Mouse (Mus musculus) erythroblast, embryonic 14.5 days (primary cell): ENCODE measurements around the gene Rraga. TPM values are rescaled to one million over a fixed set of nuclear protein-coding genes. Genes with fewer than 3 reads are reported as not detected.
"Not testable (repeated sequence)": the region's sequence is repeated elsewhere in the genome, so short reads cannot be mapped to it uniquely, and the experiment has no call there.

Experiments
- H3K27me3 ChIP-seq: 2 replicates; pipeline ENCODE4 v1.6.1; 2012; ENCODE audit warnings: inconsistent platforms; ENCODE audit not compliant: control insufficient read depth
- H3K36me3 ChIP-seq: 2 replicates; pipeline ENCODE4 v1.6.1; 2012; ENCODE audit warnings: mild to moderate bottlenecking, inconsistent platforms; ENCODE audit not compliant: control insufficient read depth
- H3K4me1 ChIP-seq: 2 replicates; pipeline ENCODE4 v1.6.1; 2012; ENCODE audit warnings: inconsistent platforms; ENCODE audit not compliant: control insufficient read depth
- H3K4me3 ChIP-seq: replicated peaks from 2 replicates; pipeline ENCODE3; 2012; ENCODE audit warnings: moderate library complexity, mild to moderate bottlenecking, inconsistent platforms
- H3K9me3 ChIP-seq: 2 replicates; pipeline ENCODE4 v1.6.1; 2012; ENCODE audit warnings: low read length, inconsistent platforms, mixed read lengths; ENCODE audit not compliant: control insufficient read depth
- GATA1 ChIP-seq: IDR thresholded peaks from 2 replicates; pipeline ENCODE4 v1.6.1; 2012; ENCODE audit warnings: low read length, inconsistent platforms, mixed read lengths
- TAL1 ChIP-seq: IDR thresholded peaks from 3 replicates; pipeline ENCODE4 v1.6.1; 2012; ENCODE audit warnings: low read length, inconsistent platforms, mixed read lengths
- polyA plus RNA-seq: library from polyadenylated mRNA; stranded (reverse); fragments of >175 nt; gene quantifications from 2 replicates; pipeline ENCODE4 v1.2.3, GENCODE M21; 2012

Rraga gene
- polyA plus RNA-seq, 1 experiment: 5.9 TPM

DNA sequence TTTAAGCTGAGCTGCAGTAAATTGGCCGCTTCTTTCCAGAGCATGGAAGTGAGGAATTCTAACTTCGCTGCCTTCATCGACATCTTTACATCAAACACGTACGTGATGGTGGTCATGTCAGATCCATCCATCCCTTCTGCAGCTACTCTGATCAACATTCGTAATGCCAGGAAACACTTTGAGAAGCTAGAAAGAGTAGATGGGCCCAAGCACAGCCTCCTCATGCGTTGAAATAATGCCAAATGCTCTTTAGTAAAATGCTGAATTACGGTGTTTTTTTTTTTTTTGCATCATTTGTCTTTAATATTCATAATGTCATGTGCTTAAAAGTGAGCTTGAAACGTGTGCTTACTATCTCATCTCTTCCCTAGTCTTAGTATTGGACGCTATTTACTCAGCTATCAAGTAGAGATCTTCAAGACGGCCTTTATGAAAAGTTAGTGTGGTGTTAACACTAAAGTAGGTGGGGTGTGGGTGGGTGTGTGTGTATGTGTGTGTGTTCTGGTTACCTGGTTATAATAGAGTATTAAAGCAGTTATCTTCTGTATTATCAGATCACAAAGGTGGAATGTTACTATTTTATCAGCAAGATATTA lies 1.3 kb downstream of the Rraga start:
- TF ChIP-seq GATA1: no peak
- no peak for TF ChIP-seq TAL1
- Histone ChIP-seq H3K36me3 (peaks cover 46% of the 10 kb centered on the region), H3K4me3 (peak overlapping the region; percentile 83), H3K4me1 (peaks cover 32% of the 10 kb centered on the region), H3K27me3 (peaks cover 12% of the 10 kb centered on the region), H3K9me3 (no peaks in the 10 kb centered on the region)

GRCm38 (mm10) chr4:86580056-86580455 lies 4.6 kb downstream of the Rraga start:
- Histone ChIP-seq H3K36me3 (peaks cover 77% of the 10 kb centered on the region), H3K27me3 (no peaks in the 10 kb centered on the region), H3K9me3 (no peaks in the 10 kb centered on the region), H3K4me1 (peaks cover 25% of the 10 kb centered on the region), H3K4me3 (no peak overlapping the region)
- TF ChIP-seq TAL1 (no peak), GATA1 (no peak)

GRCm38 (mm10) chr4:86580591-86580990 lies 5.1 kb downstream of the Rraga start:
- Histone ChIP-seq H3K4me1 (peaks cover 22% of the 10 kb centered on the region), H3K36me3 (peaks cover 82% of the 10 kb centered on the region), H3K4me3 (no peak overlapping the region), H3K9me3 (no peaks in the 10 kb centered on the region), H3K27me3 (no peaks in the 10 kb centered on the region)
- TF ChIP-seq TAL1 (no peak), GATA1 (no peak)

DNA sequence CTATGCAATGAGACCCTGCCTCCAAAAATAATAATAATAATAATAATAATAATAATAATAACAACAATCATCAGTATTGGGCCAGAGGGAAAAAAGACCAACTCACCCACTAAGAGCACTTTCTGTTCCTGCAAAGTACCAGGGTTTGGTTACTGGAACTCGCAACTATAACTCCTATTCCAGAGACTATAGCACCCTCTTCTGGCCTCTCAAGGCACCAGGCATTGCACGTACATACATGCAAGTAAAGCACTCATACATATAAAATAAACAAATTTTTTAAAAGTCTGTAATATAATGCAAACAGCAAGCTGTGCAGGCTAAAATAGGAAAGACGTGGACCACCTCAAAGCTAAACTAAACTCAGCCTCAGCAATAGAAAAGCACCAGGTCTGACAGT lies 12.8 kb downstream of the Rraga start:
- Histone ChIP-seq H3K36me3 (peaks cover 95% of the 10 kb centered on the region), H3K9me3 (no peaks in the 10 kb centered on the region), H3K4me1 (no peaks in the 10 kb centered on the region), H3K4me3 (no peak overlapping the region), H3K27me3 (no peaks in the 10 kb centered on the region)
- TF ChIP-seq GATA1 (no peak), TAL1 (no peak)

DNA sequence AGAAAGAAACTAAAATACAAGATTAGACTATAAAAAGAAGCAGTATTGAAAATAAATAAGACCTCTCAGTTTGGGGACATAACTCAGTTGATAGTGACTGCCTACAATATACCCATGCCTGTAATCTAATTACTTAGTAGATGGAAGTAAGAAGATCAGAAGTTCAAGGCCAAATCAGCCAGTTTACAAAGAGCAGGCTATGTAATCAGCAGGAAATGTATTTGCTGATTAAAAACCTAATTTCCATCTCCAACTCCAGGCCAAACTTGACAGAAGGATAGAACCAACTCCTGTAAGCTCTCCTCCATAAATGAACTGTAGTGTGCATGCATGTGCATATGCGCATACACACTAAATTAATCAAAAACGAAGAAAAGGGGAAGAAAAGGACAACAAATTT lies 15.8 kb downstream of the Rraga start:
- Histone ChIP-seq H3K4me1 (no peaks in the 10 kb centered on the region), H3K9me3 (no peaks in the 10 kb centered on the region), H3K4me3 (no peak overlapping the region), H3K36me3 (peaks cover 95% of the 10 kb centered on the region), H3K27me3 (no peaks in the 10 kb centered on the region)
- TF ChIP-seq TAL1: no peak
- TF ChIP-seq GATA1: no peak

- Histone ChIP-seq H3K36me3 (peaks cover 29% of the 10 kb centered on the region), H3K27me3 (peaks cover 5% of the 10 kb centered on the region; the same call in 1 of the 2 replicates), H3K4me3 (peak within 1 kb of the TSS; percentile 90), H3K4me1 (peaks cover 34% of the 10 kb centered on the region), H3K9me3 (no peaks in the 10 kb centered on the region)
- no peak for TF ChIP-seq GATA1
These were observed 36.2 kb downstream of the Rraga start, which contains the start of gene Haus6 for GRCm38 (mm10) chr4:86611524-86612288. Haus6 (minus strand) TSS chr4:86612055.

DNA sequence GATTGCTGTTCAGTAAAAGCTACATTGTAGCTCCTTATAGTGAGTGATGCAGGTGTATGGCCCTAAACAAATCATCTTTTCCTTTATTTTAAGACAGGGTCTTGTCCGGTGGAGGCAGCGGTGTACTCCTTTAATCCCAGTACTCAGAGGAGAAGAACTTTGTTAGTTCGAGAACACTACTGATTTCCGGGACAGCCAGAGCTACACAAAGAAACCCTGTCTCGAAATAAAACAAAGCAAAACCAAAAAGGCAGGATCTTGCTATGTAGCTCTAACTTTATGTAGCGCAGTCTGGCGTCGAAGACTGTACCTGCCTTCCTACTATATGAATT lies 36.8 kb downstream of the Rraga start:
- Histone ChIP-seq H3K4me3 (peak overlapping the region; percentile 90), H3K36me3 (peaks cover 24% of the 10 kb centered on the region), H3K9me3 (no peaks in the 10 kb centered on the region), H3K4me1 (peaks cover 34% of the 10 kb centered on the region), H3K27me3 (peaks cover 5% of the 10 kb centered on the region; the same call in 1 of the 2 replicates)
- TF ChIP-seq GATA1: no peak
- no peak for TF ChIP-seq TAL1

DNA sequence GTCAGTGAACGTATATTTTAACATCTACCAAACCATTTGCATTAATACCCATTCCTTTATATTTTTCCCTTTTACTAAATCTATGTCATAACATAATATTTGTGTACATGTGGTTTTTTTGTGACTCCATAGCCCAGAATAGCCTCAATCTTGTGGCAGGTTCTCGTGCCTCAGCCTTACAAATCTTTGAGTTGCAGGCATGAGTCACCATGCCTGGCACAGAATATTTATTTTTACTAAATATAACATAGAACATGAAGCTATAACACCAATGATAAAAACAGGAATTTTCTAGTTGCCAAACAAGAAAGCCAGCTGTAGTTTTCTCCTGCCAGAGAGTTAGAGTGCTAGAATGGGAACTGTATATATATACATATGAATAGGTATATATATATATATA lies 45.0 kb downstream of the Rraga start:
- Histone ChIP-seq H3K27me3 (peaks cover 2% of the 10 kb centered on the region; the same call in 1 of the 2 replicates), H3K4me1 (no peaks in the 10 kb centered on the region), H3K36me3 (no peaks in the 10 kb centered on the region; the same call in 1 of the 2 replicates), H3K9me3 (no peaks in the 10 kb centered on the region), H3K4me3 (no peak overlapping the region)
- TF ChIP-seq GATA1 (no peak), TAL1 (no peak)

DNA sequence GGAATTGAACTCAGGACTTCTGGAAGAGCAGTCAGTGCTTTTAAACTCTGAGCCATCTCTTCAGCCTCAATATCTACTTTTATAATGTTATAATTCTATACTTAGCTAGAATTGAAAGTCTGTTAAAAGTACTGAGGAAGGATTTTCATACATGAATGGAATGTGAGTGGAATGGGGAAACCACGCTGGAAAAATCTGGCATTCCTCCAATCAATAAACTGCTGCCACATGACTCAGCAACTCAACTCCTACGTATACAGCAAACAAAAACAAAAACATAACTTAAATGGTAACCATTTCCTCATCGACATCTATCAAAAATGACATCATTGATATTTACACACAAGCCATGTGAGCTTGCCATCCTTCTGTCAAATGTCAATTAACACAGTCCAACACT lies 46.6 kb downstream of the Rraga start:
- Histone ChIP-seq H3K4me3 (no peak overlapping the region), H3K27me3 (peaks cover 2% of the 10 kb centered on the region; the same call in 1 of the 2 replicates), H3K36me3 (no peaks in the 10 kb centered on the region; the same call in 1 of the 2 replicates), H3K4me1 (no peaks in the 10 kb centered on the region), H3K9me3 (no peaks in the 10 kb centered on the region)
- TF ChIP-seq GATA1 (no peak), TAL1 (no peak)

- not testable (repeated sequence) for H3K4me1 ChIP-seq, H3K9me3 ChIP-seq, H3K4me3 ChIP-seq, H3K27me3 ChIP-seq, H3K36me3 ChIP-seq
These were observed 47.1 kb downstream of the Rraga start for GRCm38 (mm10) chr4:86622532-86622931.
